Mouse (Mus musculus): Measurements from ENCODE around the gene Snrpf. TPM values are rescaled to one million over a fixed set of nuclear protein-coding genes. Genes with fewer than 3 reads are reported as not detected.

The Snrpf gene
- polyA plus RNA-seq, 1 experiment from 2014 or later, result 70.9 TPM

- H3K27me3 ChIP-seq (ENCODE audit: control insufficient read depth, insufficient read depth, low read length), result no peaks in the 10 kb centered on the region
- 68% methylated on average over 8 of the region's 8 CpGs for WGBS
- H3K9ac ChIP-seq (ENCODE audit: low read length), result no peak overlapping the region
- H3K4me1 ChIP-seq (ENCODE audit: control insufficient read depth, insufficient read depth, low read length), result no peaks in the 10 kb centered on the region
- no peak for ATAC-seq (replicated peaks; ENCODE audit: extremely low read depth, insufficient read depth, low FRiP score)
- H3K36me3 ChIP-seq (ENCODE audit: control insufficient read depth, insufficient read depth), result no peaks in the 10 kb centered on the region
- no peak overlapping the region for H3K4me3 ChIP-seq (ENCODE audit: low read length)
- H3K9me3 ChIP-seq (replicated peaks; ENCODE audit: control insufficient read depth, low read length), result no peaks in the 10 kb centered on the region
- H3K4me2 ChIP-seq (ENCODE audit: low read depth, low read length), result no peak overlapping the region
- no peak overlapping the region for H3K27ac ChIP-seq (ENCODE audit: low read length)
Measured at GRCm38 (mm10) chr10:93614850-93615249, 25.3 kb upstream of the Snrpf start.

- peak overlapping the region; percentile 42; the same call in 1 of the 2 replicates for H3K4me2 ChIP-seq (ENCODE audit: low read depth, low read length)
- H3K36me3 ChIP-seq (ENCODE audit: control insufficient read depth, insufficient read depth), result no peaks in the 10 kb centered on the region
- H3K9me3 ChIP-seq (replicated peaks; ENCODE audit: control insufficient read depth, low read length), result peaks cover 13% of the 10 kb centered on the region
- H3K9ac ChIP-seq (ENCODE audit: low read length), result no peak overlapping the region
- 38% methylated on average over 18 of the region's 18 CpGs for WGBS
- ATAC-seq (replicated peaks; ENCODE audit: extremely low read depth, insufficient read depth, low FRiP score), result no peak
- H3K27me3 ChIP-seq (ENCODE audit: control insufficient read depth, insufficient read depth, low read length), result no peaks in the 10 kb centered on the region
- H3K4me3 ChIP-seq (ENCODE audit: low read length), result no peak overlapping the region
- H3K4me1 ChIP-seq (ENCODE audit: control insufficient read depth, insufficient read depth, low read length), result no peaks in the 10 kb centered on the region
- no peak overlapping the region for H3K27ac ChIP-seq (ENCODE audit: low read length)
Measured at GRCm38 (mm10) chr10:93611419-93612007, 22.0 kb upstream of the Snrpf start.

- H3K4me1 ChIP-seq (ENCODE audit: control insufficient read depth, insufficient read depth, low read length), result no peaks in the 10 kb centered on the region
- H3K4me2 ChIP-seq (ENCODE audit: low read depth, low read length), result no peak overlapping the region
- peaks cover 13% of the 10 kb centered on the region for H3K9me3 ChIP-seq (replicated peaks; ENCODE audit: control insufficient read depth, low read length)
- H3K36me3 ChIP-seq (ENCODE audit: control insufficient read depth, insufficient read depth), result no peaks in the 10 kb centered on the region
- WGBS, result 100% methylated on average over 1 of the region's 1 CpGs
- ATAC-seq (replicated peaks; ENCODE audit: extremely low read depth, insufficient read depth, low FRiP score), result no peak
- H3K9ac ChIP-seq (ENCODE audit: low read length), result no peak overlapping the region
- H3K27ac ChIP-seq (ENCODE audit: low read length), result no peak overlapping the region
- H3K4me3 ChIP-seq (ENCODE audit: low read length), result no peak overlapping the region
- H3K27me3 ChIP-seq (ENCODE audit: control insufficient read depth, insufficient read depth, low read length), result no peaks in the 10 kb centered on the region
Measured at GRCm38 (mm10) chr10:93610896-93611295, 21.4 kb upstream of the Snrpf start.

- H3K4me3 ChIP-seq (ENCODE audit: low read length), result no peak overlapping the region
- peaks cover 13% of the 10 kb centered on the region for H3K9me3 ChIP-seq (replicated peaks; ENCODE audit: control insufficient read depth, low read length)
- H3K4me1 ChIP-seq (ENCODE audit: control insufficient read depth, insufficient read depth, low read length), result no peaks in the 10 kb centered on the region
- no peak overlapping the region for H3K4me2 ChIP-seq (ENCODE audit: low read depth, low read length)
- no peaks in the 10 kb centered on the region for H3K36me3 ChIP-seq (ENCODE audit: control insufficient read depth, insufficient read depth)
- H3K27me3 ChIP-seq (ENCODE audit: control insufficient read depth, insufficient read depth, low read length), result no peaks in the 10 kb centered on the region
- 91% methylated on average over 7 of the region's 7 CpGs for WGBS
- ATAC-seq (replicated peaks; ENCODE audit: extremely low read depth, insufficient read depth, low FRiP score), result no peak
- no peak overlapping the region for H3K9ac ChIP-seq (ENCODE audit: low read length)
- H3K27ac ChIP-seq (ENCODE audit: low read length), result no peak overlapping the region
Measured at GRCm38 (mm10) chr10:93609236-93609635, 19.7 kb upstream of the Snrpf start.

GRCm38 (mm10) chr10:93608051-93608450, 18.5 kb upstream of the Snrpf start:
- Histone ChIP-seq H3K9ac (ENCODE audit: low read length) (no peak overlapping the region), H3K4me2 (ENCODE audit: low read depth, low read length) (no peak overlapping the region), H3K9me3 (replicated peaks; ENCODE audit: control insufficient read depth, low read length) (peaks cover 16% of the 10 kb centered on the region), H3K4me1 (ENCODE audit: control insufficient read depth, insufficient read depth, low read length) (no peaks in the 10 kb centered on the region), H3K4me3 (ENCODE audit: low read length) (no peak overlapping the region), H3K27me3 (ENCODE audit: control insufficient read depth, insufficient read depth, low read length) (no peaks in the 10 kb centered on the region), H3K36me3 (ENCODE audit: control insufficient read depth, insufficient read depth) (no peaks in the 10 kb centered on the region), H3K27ac (ENCODE audit: low read length) (no peak overlapping the region)
- 62% methylated on average over 9 of the region's 9 CpGs for WGBS
- no peak for ATAC-seq (replicated peaks; ENCODE audit: extremely low read depth, insufficient read depth, low FRiP score)

- WGBS, result 83% methylated on average over 9 of the region's 9 CpGs
- no peaks in the 10 kb centered on the region for H3K27me3 ChIP-seq (ENCODE audit: control insufficient read depth, insufficient read depth, low read length)
- no peaks in the 10 kb centered on the region for H3K36me3 ChIP-seq (ENCODE audit: control insufficient read depth, insufficient read depth)
- no peak overlapping the region for H3K4me2 ChIP-seq (ENCODE audit: low read depth, low read length)
- H3K9me3 ChIP-seq (replicated peaks; ENCODE audit: control insufficient read depth, low read length), result peaks cover 17% of the 10 kb centered on the region
- H3K4me1 ChIP-seq (ENCODE audit: control insufficient read depth, insufficient read depth, low read length), result no peaks in the 10 kb centered on the region
- no peak overlapping the region for H3K9ac ChIP-seq (ENCODE audit: low read length)
- H3K4me3 ChIP-seq (ENCODE audit: low read length), result no peak overlapping the region
- ATAC-seq (replicated peaks; ENCODE audit: extremely low read depth, insufficient read depth, low FRiP score), result no peak
- no peak overlapping the region for H3K27ac ChIP-seq (ENCODE audit: low read length)
Measured at GRCm38 (mm10) chr10:93606326-93606725, 16.8 kb upstream of the Snrpf start.

- Histone ChIP-seq H3K9me3 (replicated peaks; ENCODE audit: control insufficient read depth, low read length) (peaks cover 4% of the 10 kb centered on the region), H3K9ac (ENCODE audit: low read length) (no peak overlapping the region), H3K27me3 (ENCODE audit: control insufficient read depth, insufficient read depth, low read length) (no peaks in the 10 kb centered on the region), H3K4me1 (ENCODE audit: control insufficient read depth, insufficient read depth, low read length) (no peaks in the 10 kb centered on the region), H3K27ac (ENCODE audit: low read length) (no peak overlapping the region), H3K4me3 (ENCODE audit: low read length) (no peak overlapping the region), H3K36me3 (ENCODE audit: control insufficient read depth, insufficient read depth) (no peaks in the 10 kb centered on the region), H3K4me2 (ENCODE audit: low read depth, low read length) (no peak overlapping the region)
- 89% methylated on average over 1 of the region's 1 CpGs for WGBS
- no peak for ATAC-seq (replicated peaks; ENCODE audit: extremely low read depth, insufficient read depth, low FRiP score)
Measured at GRCm38 (mm10) chr10:93603256-93603655, 13.8 kb upstream of the Snrpf start.

GRCm38 (mm10) chr10:93602309-93602708, 12.8 kb upstream of the Snrpf start:
- no peak for ATAC-seq (replicated peaks; ENCODE audit: extremely low read depth, insufficient read depth, low FRiP score)
- Histone ChIP-seq H3K4me1 (ENCODE audit: control insufficient read depth, insufficient read depth, low read length) (no peaks in the 10 kb centered on the region), H3K36me3 (ENCODE audit: control insufficient read depth, insufficient read depth) (no peaks in the 10 kb centered on the region), H3K4me3 (ENCODE audit: low read length) (no peak overlapping the region), H3K9ac (ENCODE audit: low read length) (no peak overlapping the region), H3K27ac (ENCODE audit: low read length) (no peak overlapping the region), H3K27me3 (ENCODE audit: control insufficient read depth, insufficient read depth, low read length) (no peaks in the 10 kb centered on the region), H3K4me2 (ENCODE audit: low read depth, low read length) (no peak overlapping the region), H3K9me3 (replicated peaks; ENCODE audit: control insufficient read depth, low read length) (peaks cover 4% of the 10 kb centered on the region)
- 78% methylated on average over 5 of the region's 5 CpGs for WGBS

GRCm38 (mm10) chr10:93596641-93597040, 7.1 kb upstream of the Snrpf start:
- Histone ChIP-seq H3K27me3 (ENCODE audit: control insufficient read depth, insufficient read depth, low read length) (no peaks in the 10 kb centered on the region), H3K4me3 (ENCODE audit: low read length) (no peak overlapping the region), H3K36me3 (ENCODE audit: control insufficient read depth, insufficient read depth) (no peaks in the 10 kb centered on the region), H3K9ac (ENCODE audit: low read length) (no peak overlapping the region), H3K4me1 (ENCODE audit: control insufficient read depth, insufficient read depth, low read length) (0 out of 2 replicates have a peak, but pooled peaks cover 2% of the 10 kb centered on the region), H3K9me3 (replicated peaks; ENCODE audit: control insufficient read depth, low read length) (no peaks in the 10 kb centered on the region), H3K4me2 (ENCODE audit: low read depth, low read length) (no peak overlapping the region), H3K27ac (ENCODE audit: low read length) (no peak overlapping the region)
- 77% methylated on average over 3 of the region's 3 CpGs for WGBS
- ATAC-seq (replicated peaks; ENCODE audit: extremely low read depth, insufficient read depth, low FRiP score), result no peak

All from heart, embryonic 16.5 days (tissue).